Mouse (Mus musculus): ENCODE results near the gene Hif1an. TPM values are rescaled to one million over a fixed set of nuclear protein-coding genes. Genes with fewer than 3 reads are reported as not detected.

Hif1an gene
- polyA plus RNA-seq, 1 experiment from 2014 or later, result 31.0 TPM

DNA sequence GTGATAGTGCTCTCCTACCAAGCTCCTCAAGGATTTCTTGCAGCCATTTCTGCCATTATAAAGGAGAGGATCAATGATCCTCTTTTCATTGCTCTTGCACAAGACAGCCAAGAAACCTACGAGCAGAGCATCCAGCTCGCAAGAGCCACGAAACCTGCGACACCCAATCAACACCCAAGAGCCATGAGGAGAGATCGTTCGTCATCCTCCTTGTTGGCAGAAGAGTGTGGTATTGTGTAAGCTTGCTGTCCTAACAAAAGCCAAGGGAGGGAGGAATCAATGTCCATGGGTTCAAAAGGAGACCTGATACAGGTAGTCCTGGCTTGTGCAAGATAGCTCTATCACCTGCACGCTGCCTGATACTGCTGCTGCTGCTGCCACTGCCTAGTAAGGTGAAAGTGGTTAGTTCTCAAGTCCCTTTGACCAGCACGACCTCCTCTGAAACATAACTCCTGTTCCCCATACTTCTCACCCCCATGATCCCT, 19.9 kb upstream of the Hif1an start:
- no peak overlapping the region for H3K4me2 ChIP-seq
- H3K9me3 ChIP-seq, result 0 out of 2 replicates have a peak, but pooled peaks cover 6% of the 10 kb centered on the region
- ATAC-seq (ENCODE audit: low FRiP score), result no peak
- H3K4me1 ChIP-seq (replicated peaks), result peaks cover 8% of the 10 kb centered on the region
- WGBS, result 90% methylated on average over 8 of the region's 8 CpGs
- peaks cover under 1% of the 10 kb centered on the region; the same call in 1 of the 2 replicates for H3K36me3 ChIP-seq
- H3K9ac ChIP-seq, result no peak overlapping the region
- no peak overlapping the region for H3K4me3 ChIP-seq
- H3K27me3 ChIP-seq, result peaks cover 31% of the 10 kb centered on the region
- H3K27ac ChIP-seq, result no peak overlapping the region

DNA sequence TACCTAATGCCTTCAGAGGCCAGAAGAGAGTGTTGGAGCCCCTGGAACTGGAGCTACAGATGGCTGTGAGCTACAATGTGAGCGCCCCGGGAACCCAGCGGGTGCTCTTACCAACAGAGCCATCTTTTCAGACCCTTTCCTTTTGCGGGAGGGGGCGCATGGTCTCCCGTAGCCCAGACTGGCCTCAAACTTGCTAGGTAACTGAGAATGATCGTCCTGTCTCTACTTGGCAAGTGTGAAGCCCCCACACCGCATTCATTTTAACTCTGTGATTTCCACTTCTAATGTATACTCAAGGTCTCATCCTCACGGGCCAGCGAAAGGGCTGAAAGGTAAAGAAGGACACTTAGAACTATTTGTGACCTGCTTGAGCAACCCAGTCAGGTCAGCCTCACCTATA, 18.3 kb upstream of the Hif1an start:
- Histone ChIP-seq H3K27ac (no peak overlapping the region), H3K27me3 (peaks cover 31% of the 10 kb centered on the region), H3K4me3 (no peak overlapping the region), H3K4me1 (replicated peaks) (peaks cover 8% of the 10 kb centered on the region), H3K36me3 (peaks cover 17% of the 10 kb centered on the region), H3K4me2 (peak overlapping the region; percentile 71; the same call in 1 of the 2 replicates), H3K9me3 (0 out of 2 replicates have a peak, but pooled peaks cover 6% of the 10 kb centered on the region), H3K9ac (no peak overlapping the region)
- no peak for ATAC-seq (ENCODE audit: low FRiP score)
- 61% methylated on average over 10 of the region's 10 CpGs for WGBS

DNA sequence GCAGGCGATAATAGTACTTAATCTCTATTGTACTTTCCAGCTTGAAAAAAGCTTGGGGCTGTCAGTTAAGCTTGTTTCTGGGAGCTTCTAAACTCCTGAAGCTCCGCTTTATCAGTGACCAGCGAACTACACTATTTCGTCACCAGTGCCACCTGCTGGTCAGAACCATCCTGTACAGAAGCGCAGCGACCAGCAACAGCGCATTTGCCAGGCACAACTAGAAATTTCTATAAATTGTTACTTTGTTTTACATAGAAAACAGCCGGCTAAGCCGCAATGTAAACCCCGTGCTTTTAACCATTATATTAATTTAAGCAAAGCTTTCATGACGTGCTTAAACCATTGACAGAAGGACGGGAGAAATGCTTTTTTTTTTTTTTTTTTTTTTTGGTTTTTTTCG, 17.9 kb upstream of the Hif1an start:
- 0 out of 2 replicates have a peak, but pooled peaks cover 5% of the 10 kb centered on the region for H3K9me3 ChIP-seq
- no peak for ATAC-seq (ENCODE audit: low FRiP score)
- H3K4me2 ChIP-seq, result peak overlapping the region; percentile 71
- peaks cover 8% of the 10 kb centered on the region for H3K4me1 ChIP-seq (replicated peaks)
- H3K4me3 ChIP-seq, result peak overlapping the region; percentile 45; the same call in 1 of the 2 replicates
- no peak overlapping the region for H3K9ac ChIP-seq
- H3K36me3 ChIP-seq, result peaks cover 21% of the 10 kb centered on the region
- H3K27me3 ChIP-seq, result peaks cover 31% of the 10 kb centered on the region
- H3K27ac ChIP-seq, result no peak overlapping the region
- 2% methylated on average over 13 of the region's 13 CpGs for WGBS

DNA sequence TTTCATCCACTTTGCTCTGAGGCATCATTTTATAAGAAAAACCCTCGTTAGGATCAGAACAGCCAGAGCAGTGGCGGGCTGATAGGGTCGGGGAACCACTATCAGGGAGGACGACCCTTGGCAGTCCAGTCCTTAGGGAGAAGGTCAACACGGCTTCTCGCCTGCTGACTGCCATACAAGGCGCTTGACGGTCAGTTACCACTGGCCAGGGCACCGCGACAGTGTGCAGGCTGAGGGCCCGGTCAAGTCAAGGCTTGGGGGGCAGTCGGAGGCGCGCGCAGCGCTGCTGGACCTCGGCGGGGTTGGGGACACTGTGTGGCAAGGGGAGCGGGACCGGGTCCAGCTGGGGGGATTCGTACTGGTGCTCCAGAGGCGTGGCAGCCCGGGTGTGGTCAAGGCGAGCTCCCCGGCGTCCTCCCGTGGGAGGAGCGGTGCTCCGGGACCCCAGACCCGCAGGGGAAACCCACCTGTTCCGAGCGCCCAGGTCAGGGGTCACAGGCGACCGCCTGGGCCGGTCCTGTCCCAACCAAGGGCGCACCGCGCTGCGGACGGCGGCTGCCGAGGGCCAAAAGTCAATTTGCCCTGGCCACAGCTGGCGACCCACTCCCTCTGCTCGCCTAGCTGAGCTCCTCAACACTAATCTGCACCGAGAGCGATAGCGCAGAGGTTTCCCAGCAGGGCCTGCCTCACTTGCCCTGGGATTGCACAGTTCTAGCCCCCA, 17.2 kb upstream of the Hif1an start, which contains the start of gene Sec31b:
Gene Sec31b (minus strand): TSS at position 544 of the 721 bp plus-strand sequence.
- peak; percentile 52 for ATAC-seq (ENCODE audit: low FRiP score)
- 1% methylated on average over 47 of the region's 47 CpGs for WGBS
- H3K27me3 ChIP-seq, result peaks cover 31% of the 10 kb centered on the region

DNA sequence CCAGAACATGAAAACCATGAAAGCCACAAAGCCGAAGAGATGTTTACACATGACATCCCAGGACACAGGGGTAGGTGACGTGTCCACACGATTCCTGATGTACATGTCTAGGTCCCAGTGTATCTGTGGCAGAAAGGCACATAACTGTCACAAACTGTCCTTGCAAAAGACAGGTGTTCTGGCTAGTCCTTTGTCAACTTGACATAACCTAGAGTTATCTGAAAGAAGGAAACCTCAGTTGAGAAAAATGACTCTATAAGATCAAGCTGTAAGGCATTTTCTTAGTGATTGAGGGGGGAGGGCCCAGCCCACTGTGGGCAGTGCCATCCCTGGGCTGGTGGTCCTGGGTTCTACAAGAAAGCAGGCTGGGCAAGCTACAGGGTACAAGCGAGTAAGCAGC, 9.9 kb upstream of the Hif1an start, which contains the start of gene Gm20538:
Gene Gm20538 (minus strand): TSS at position 101 of the 400 bp plus-strand sequence.
- Histone ChIP-seq H3K4me2 (peak within 1 kb of the TSS; percentile 91), H3K27ac (0 out of 2 replicates have a peak within 1 kb of the TSS, but pooled peaks have one; percentile 44), H3K4me1 (replicated peaks) (peaks cover 39% of the 10 kb centered on the region), H3K4me3 (peak within 1 kb of the TSS; percentile 84; the same call in 1 of the 2 replicates), H3K9me3 (no peaks in the 10 kb centered on the region), H3K36me3 (peaks cover 58% of the 10 kb centered on the region), H3K27me3 (peaks cover 2% of the 10 kb centered on the region; the same call in 1 of the 2 replicates), H3K9ac (0 out of 2 replicates have a peak within 1 kb of the TSS, but pooled peaks have one; percentile 5)
- 96% methylated on average over 4 of the region's 4 CpGs for WGBS
- ATAC-seq (ENCODE audit: low FRiP score), result no peak

More for the DNA sequence above, 17.2 kb upstream of the Hif1an start, which contains the start of gene Sec31b:
- H3K27ac ChIP-seq, result no peak within 1 kb of the TSS
- peak within 1 kb of the TSS; percentile 74 for H3K9ac ChIP-seq
- H3K4me2 ChIP-seq, result peak within 1 kb of the TSS; percentile 71
- peaks cover 13% of the 10 kb centered on the region for H3K4me1 ChIP-seq (replicated peaks)
- H3K36me3 ChIP-seq, result peaks cover 28% of the 10 kb centered on the region
- H3K9me3 ChIP-seq, result no peaks in the 10 kb centered on the region
- peak within 1 kb of the TSS; percentile 45 for H3K4me3 ChIP-seq

DNA sequence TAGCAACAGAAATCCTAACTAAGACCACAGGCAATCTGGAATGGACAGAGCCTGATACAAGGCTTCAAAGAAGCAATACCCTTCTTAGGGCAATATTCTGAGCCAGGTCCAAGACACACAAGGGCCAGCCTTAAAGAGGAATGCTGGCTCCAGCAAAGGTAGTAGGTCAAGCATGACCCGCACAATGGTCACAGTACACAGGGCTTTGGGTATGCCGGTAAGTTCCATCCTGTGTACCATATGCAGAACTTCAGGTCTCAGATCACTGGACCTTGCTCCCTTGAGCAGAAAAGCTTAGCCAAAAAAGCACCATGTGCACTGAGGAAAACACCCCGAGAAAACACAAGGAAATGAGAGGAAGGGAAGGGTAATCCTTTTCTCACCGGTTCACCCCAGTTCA, 9.4 kb upstream of the Hif1an start:
- peaks cover 7% of the 10 kb centered on the region for H3K27me3 ChIP-seq
- H3K4me1 ChIP-seq (replicated peaks), result peaks cover 39% of the 10 kb centered on the region
- no peaks in the 10 kb centered on the region for H3K9me3 ChIP-seq
- ATAC-seq (ENCODE audit: low FRiP score), result no peak
- H3K4me2 ChIP-seq, result peak overlapping the region; percentile 91
- 0 out of 2 replicates have a peak overlapping the region, but pooled peaks have one; percentile 5 for H3K9ac ChIP-seq
- no peak overlapping the region for H3K27ac ChIP-seq
- H3K36me3 ChIP-seq, result peaks cover 53% of the 10 kb centered on the region
- peak overlapping the region; percentile 84; the same call in 1 of the 2 replicates for H3K4me3 ChIP-seq
- WGBS, result 97% methylated on average over 4 of the region's 4 CpGs

DNA sequence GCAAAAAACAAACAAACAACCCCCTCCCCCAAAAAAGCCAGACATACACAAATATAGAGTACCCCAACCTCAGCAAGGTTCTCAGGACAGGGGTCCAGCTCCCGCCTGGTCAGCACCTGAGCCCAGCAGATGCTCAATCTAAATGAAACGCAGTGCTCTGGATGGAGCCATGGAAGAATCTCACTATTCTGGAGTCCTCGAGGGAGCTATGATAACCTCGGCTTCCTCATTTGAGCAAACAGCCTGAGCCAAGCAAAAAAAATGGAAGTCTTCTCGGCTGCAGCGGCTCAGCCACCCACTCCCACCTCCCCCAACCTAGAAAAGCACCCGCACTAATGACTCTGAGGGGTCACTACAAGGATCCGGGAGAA, 8.2 kb upstream of the Hif1an start:
- ATAC-seq (ENCODE audit: low FRiP score), result no peak

DNA sequence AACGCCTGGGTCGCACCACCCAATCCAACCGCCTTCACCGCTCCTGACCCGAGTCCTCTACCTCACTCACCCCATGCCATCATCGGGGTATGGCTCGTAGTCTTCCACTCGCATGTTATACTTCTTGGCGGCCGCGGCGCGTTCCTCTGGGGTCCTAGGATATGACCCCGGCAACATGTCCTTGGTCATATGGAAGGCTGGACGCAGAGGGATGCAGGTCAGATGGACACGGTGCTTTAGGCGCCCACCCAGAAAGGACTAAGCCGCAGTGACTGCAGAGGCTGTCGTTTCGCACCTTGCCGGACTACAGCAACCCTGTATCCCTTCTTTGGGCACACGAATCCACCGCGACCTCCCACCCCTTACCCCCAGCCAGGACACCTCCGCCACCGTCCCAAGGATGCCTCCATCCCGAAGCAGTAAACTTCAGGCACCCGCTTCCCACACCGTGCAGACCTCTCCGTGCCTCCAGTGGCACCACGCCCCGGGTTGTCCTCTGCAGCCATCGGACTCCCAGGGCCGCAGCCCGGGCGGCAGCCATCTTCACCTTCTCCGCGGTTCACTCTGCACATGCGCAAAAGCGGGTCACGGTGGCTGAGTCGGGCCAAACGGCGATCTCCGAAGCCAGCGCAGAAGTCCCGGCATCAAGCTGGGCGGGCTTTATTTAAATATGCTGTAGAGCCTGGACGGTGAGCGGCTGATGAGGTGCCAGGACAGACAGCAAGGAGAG, 7.6 kb upstream of the Hif1an start, which contains the start of gene Ndufb8:
Gene Ndufb8 (minus strand): TSS at position 580 of the 730 bp plus-strand sequence.
- ATAC-seq (ENCODE audit: low FRiP score), result peak; percentile 81
- Histone ChIP-seq H3K4me3 (peak within 1 kb of the TSS; percentile 84), H3K36me3 (peaks cover 35% of the 10 kb centered on the region), H3K27ac (peak within 1 kb of the TSS; percentile 86), H3K9ac (peak within 1 kb of the TSS; percentile 91), H3K9me3 (no peaks in the 10 kb centered on the region), H3K4me1 (replicated peaks) (peaks cover 37% of the 10 kb centered on the region), H3K27me3 (peaks cover 15% of the 10 kb centered on the region), H3K4me2 (peak within 1 kb of the TSS; percentile 91)
- WGBS, result 0% methylated on average over 50 of the region's 50 CpGs

More for the DNA sequence above, 8.2 kb upstream of the Hif1an start:
- Histone ChIP-seq H3K4me2 (peak overlapping the region; percentile 91), H3K36me3 (peaks cover 41% of the 10 kb centered on the region), H3K9me3 (no peaks in the 10 kb centered on the region), H3K27me3 (peaks cover 15% of the 10 kb centered on the region), H3K27ac (peak overlapping the region; percentile 86), H3K4me1 (replicated peaks) (peaks cover 39% of the 10 kb centered on the region), H3K4me3 (peak overlapping the region; percentile 84), H3K9ac (peak overlapping the region; percentile 91)
- WGBS, result 7% methylated on average over 8 of the region's 8 CpGs

DNA sequence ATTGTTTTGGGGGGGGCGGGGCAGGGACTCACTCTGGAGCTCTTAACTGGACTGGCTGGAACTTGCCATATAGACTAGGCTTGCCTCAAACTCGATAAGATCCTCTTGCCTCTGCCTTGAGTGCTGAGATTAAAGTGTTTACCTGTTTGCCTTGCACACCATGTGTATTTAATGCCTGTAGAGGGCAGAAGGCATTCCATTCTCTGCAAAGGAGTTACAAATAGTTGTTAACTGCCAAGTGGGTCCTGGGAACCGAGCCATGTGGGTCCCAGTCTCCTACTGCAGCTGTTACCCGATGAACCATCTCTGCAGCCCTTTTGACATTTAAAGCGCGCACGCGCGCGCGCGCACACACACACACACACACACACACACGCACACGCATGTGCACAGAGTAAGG, 1.4 kb downstream of the Hif1an start:
- ATAC-seq (ENCODE audit: low FRiP score), result no peak
- peak overlapping the region; percentile 89 for H3K4me2 ChIP-seq
- H3K27ac ChIP-seq, result no peak overlapping the region
- H3K9ac ChIP-seq, result no peak overlapping the region
- WGBS, result 92% methylated on average over 14 of the region's 14 CpGs
- H3K4me3 ChIP-seq, result peak overlapping the region; percentile 74
- no peaks in the 10 kb centered on the region for H3K9me3 ChIP-seq
- H3K36me3 ChIP-seq, result peaks cover 40% of the 10 kb centered on the region
- peaks cover 32% of the 10 kb centered on the region for H3K4me1 ChIP-seq (replicated peaks)
- peaks cover 4% of the 10 kb centered on the region for H3K27me3 ChIP-seq

DNA sequence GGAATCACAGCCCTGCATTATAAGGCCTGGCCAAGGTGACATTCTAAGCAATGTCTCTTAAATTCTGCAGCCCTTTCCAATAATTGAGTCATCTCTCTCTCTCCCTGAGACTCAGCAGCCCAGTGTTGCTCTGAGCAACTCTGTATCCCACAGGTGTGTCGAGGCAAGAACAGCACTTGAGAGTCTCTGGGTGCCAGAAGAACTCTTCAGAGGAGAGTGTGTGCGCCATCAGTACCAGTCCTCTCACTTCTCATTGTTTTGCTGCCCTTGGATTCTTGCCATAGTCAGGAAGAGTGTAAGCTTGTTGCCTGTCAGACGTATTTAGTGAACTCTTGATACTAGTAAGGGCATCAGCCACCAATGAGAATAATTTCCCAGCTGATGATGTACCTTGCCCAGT, 5.1 kb downstream of the Hif1an start:
- H3K4me1 ChIP-seq (replicated peaks), result peaks cover 32% of the 10 kb centered on the region
- H3K27me3 ChIP-seq, result no peaks in the 10 kb centered on the region
- no peak overlapping the region for H3K27ac ChIP-seq
- 94% methylated on average over 3 of the region's 3 CpGs for WGBS
- H3K4me2 ChIP-seq, result no peak overlapping the region
- H3K9me3 ChIP-seq, result no peaks in the 10 kb centered on the region
- no peak overlapping the region for H3K4me3 ChIP-seq
- H3K9ac ChIP-seq, result no peak overlapping the region
- ATAC-seq (ENCODE audit: low FRiP score), result no peak
- peaks cover 78% of the 10 kb centered on the region for H3K36me3 ChIP-seq

DNA sequence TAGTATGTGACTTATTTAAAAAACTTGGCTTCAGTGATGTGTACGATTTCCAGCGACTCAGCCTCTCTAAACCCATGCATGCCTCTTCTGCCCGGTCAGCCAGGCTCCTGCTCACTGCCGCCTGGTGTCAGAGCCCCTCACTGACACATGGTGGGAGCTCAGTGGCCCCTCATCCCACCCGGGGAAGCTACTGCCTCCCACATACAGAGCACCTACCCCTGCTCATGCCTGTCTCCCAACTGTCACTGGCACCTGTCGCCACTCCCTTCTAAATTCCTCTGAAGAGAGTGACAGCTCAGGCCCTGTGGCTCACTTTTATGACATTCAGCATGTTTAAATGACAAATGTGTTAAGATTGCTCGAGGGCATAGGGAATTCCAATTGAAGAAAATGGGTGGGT, 13.6 kb downstream of the Hif1an start:
- Histone ChIP-seq H3K9me3 (no peaks in the 10 kb centered on the region), H3K4me1 (replicated peaks) (peaks cover 3% of the 10 kb centered on the region; the same call in 1 of the 2 replicates)
- 81% methylated on average over 7 of the region's 7 CpGs for WGBS

DNA sequence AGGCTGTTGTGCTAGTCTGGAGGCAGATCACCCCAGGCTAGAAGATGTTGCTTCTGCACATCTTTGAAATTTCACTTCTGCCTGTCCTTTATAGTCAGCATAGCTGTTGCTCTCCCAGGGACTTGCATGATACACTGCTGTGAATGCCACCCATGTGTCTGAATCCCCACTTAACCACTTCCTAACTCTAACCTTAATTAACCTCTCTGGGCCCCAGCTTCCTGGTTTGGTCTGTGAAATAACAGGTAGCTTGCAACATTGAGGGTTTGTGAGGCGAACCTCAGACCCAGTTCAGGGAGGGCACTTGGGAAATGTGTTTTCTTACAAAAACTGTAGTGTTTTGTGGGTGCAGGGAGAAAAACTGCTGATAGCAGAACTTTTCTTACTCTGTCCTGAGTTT, 15.4 kb downstream of the Hif1an start:
- no peaks in the 10 kb centered on the region for H3K9me3 ChIP-seq
- H3K4me3 ChIP-seq, result no peak overlapping the region
- H3K9ac ChIP-seq, result no peak overlapping the region
- no peak for ATAC-seq (ENCODE audit: low FRiP score)
- H3K4me2 ChIP-seq, result no peak overlapping the region
- H3K27me3 ChIP-seq, result peaks cover 7% of the 10 kb centered on the region; the same call in 1 of the 2 replicates
- peaks cover 6% of the 10 kb centered on the region for H3K4me1 ChIP-seq (replicated peaks)
- H3K27ac ChIP-seq, result no peak overlapping the region
- peaks cover 36% of the 10 kb centered on the region for H3K36me3 ChIP-seq
- WGBS, result 81% methylated on average over 1 of the region's 1 CpGs

More for the DNA sequence above, 13.6 kb downstream of the Hif1an start:
- Histone ChIP-seq H3K4me2 (no peak overlapping the region), H3K36me3 (peaks cover 53% of the 10 kb centered on the region), H3K4me3 (no peak overlapping the region), H3K9ac (no peak overlapping the region), H3K27me3 (peaks cover 4% of the 10 kb centered on the region; the same call in 1 of the 2 replicates), H3K27ac (no peak overlapping the region)
- no peak for ATAC-seq (ENCODE audit: low FRiP score)
